Mouse (Mus musculus) left cerebral cortex, postnatal 10 days (tissue): ENCODE measurements around the gene Rpl21. TPM values are rescaled to one million over a fixed set of nuclear protein-coding genes. Genes with fewer than 3 reads are reported as not detected.

ENCODE experiments used
- DNase-seq, 2 experiments: peaks; one replicate each; pipeline ENCODE4 v3.0.0; 2021 to 2022; ENCODE audit warnings: low spot score in 2 of 2, mixed read lengths in 1 of 2; ENCODE audit errors: extremely low spot score in 1 of 2
- intact Hi-C: fragments of 180-260 bp; cut with DNase I; formaldehyde crosslinking; loops from one replicate; pipeline ENCODE4 v1.15.1; 2025
- total RNA-seq, 2 experiments: library from RNA; stranded (reverse); gene quantifications; 2 replicates each; pipeline ENCODE4 v1.2.3; 2021

The Rpl21 gene
- total RNA-seq, result 100 to 1,000 TPM; 183 to 190 TPM

GRCm38 (mm10) chr5:146832769-146833448 lies at the start of gene Rpl21:
Gene Rpl21, plus strand, starts transcription at chr5:146832890.
- intact Hi-C loops, result loop anchor here (2.0 kb wide), 1 partner anchor 38 kb away; the partner anchor contains the start of gene Usp12
- DNase-seq, result peak; percentile 92 to 94

- intact Hi-C loops, result no loop called here
- no peak for DNase-seq
Measured at GRCm38 (mm10) chr5:146783300-146783699, 49.4 kb upstream of the Rpl21 start.

- intact Hi-C loops, result no loop called here
Measured at GRCm38 (mm10) chr5:146783891-146784290, 48.8 kb upstream of the Rpl21 start.

GRCm38 (mm10) chr5:146786123-146786522 lies 46.6 kb upstream of the Rpl21 start:
- intact Hi-C loops, result loop anchor here (5.0 kb wide), 1 partner anchor 54 kb away; no protein-coding TSS in a partner anchor
- DNase-seq, result no peak

More at GRCm38 (mm10) chr5:146783891-146784290, 48.8 kb upstream of the Rpl21 start:
- DNase-seq, result no peak

- intact Hi-C loops, result loop anchor here (5.0 kb wide), 1 partner anchor 57 kb away; no protein-coding TSS in a partner anchor
- DNase-seq, result no peak
Measured at GRCm38 (mm10) chr5:146789413-146789812, 43.3 kb upstream of the Rpl21 start.

- no peak for DNase-seq
- intact Hi-C loops, result no loop called here
Measured at GRCm38 (mm10) chr5:146790944-146791343, 41.7 kb upstream of the Rpl21 start.

GRCm38 (mm10) chr5:146792140-146792791 lies 40.4 kb upstream of the Rpl21 start:
- DNase-seq, result no peak
- intact Hi-C loops, result no loop called here

- no peak for DNase-seq
- intact Hi-C loops, result loop anchor here (2.0 kb wide), 1 partner anchor 39 kb away; the partner anchor contains the start of gene Rpl21
Measured at GRCm38 (mm10) chr5:146793630-146794083, 39.0 kb upstream of the Rpl21 start.

GRCm38 (mm10) chr5:146794084-146794852 lies 38.4 kb upstream of the Rpl21 start:
- peak; percentile 18 to 74 for DNase-seq
- intact Hi-C loops, result loop anchor here (2.0 kb wide), 1 partner anchor 39 kb away; the partner anchor contains the start of gene Rpl21

- intact Hi-C loops, result loop anchor here (2.0 kb wide), 1 partner anchor 38 kb away; the partner anchor contains the start of gene Rpl21
- peak; percentile 94 to 97 for DNase-seq
Measured at GRCm38 (mm10) chr5:146794853-146795252, 37.8 kb upstream of the Rpl21 start, which contains the start of gene Usp12. Gene Usp12, minus strand, starts transcription at chr5:146795006.

- intact Hi-C loops, result loop anchor here (2.0 kb wide), 1 partner anchor 37 kb away; the partner anchor contains the start of gene Rpl21
- DNase-seq, result peak in 1 of 2 experiments; percentile 54
Measured at GRCm38 (mm10) chr5:146795728-146796127, 37.0 kb upstream of the Rpl21 start.

- intact Hi-C loops, result no loop called here
- DNase-seq, result no peak
Measured at GRCm38 (mm10) chr5:146798031-146798430, 34.7 kb upstream of the Rpl21 start.

- no peak for DNase-seq
- intact Hi-C loops, result no loop called here
Measured at GRCm38 (mm10) chr5:146806004-146806430, 26.7 kb upstream of the Rpl21 start.

- intact Hi-C loops, result no loop called here
- no peak for DNase-seq
Measured at GRCm38 (mm10) chr5:146809951-146810350, 22.7 kb upstream of the Rpl21 start.

- intact Hi-C loops, result no loop called here
Measured at GRCm38 (mm10) chr5:146812866-146813265, 19.8 kb upstream of the Rpl21 start.

GRCm38 (mm10) chr5:146813421-146813820 lies 19.3 kb upstream of the Rpl21 start:
- intact Hi-C loops, result no loop called here
- DNase-seq, result no peak

More at GRCm38 (mm10) chr5:146812866-146813265, 19.8 kb upstream of the Rpl21 start:
- no peak for DNase-seq

- no peak for DNase-seq
- intact Hi-C loops, result no loop called here
Measured at GRCm38 (mm10) chr5:146815394-146815793, 17.3 kb upstream of the Rpl21 start.

- intact Hi-C loops, result no loop called here
- no peak for DNase-seq
Measured at GRCm38 (mm10) chr5:146817583-146817982, 15.1 kb upstream of the Rpl21 start.
